Mouse (Mus musculus): ENCODE measurements around the gene Atp6v1a.

DNA sequence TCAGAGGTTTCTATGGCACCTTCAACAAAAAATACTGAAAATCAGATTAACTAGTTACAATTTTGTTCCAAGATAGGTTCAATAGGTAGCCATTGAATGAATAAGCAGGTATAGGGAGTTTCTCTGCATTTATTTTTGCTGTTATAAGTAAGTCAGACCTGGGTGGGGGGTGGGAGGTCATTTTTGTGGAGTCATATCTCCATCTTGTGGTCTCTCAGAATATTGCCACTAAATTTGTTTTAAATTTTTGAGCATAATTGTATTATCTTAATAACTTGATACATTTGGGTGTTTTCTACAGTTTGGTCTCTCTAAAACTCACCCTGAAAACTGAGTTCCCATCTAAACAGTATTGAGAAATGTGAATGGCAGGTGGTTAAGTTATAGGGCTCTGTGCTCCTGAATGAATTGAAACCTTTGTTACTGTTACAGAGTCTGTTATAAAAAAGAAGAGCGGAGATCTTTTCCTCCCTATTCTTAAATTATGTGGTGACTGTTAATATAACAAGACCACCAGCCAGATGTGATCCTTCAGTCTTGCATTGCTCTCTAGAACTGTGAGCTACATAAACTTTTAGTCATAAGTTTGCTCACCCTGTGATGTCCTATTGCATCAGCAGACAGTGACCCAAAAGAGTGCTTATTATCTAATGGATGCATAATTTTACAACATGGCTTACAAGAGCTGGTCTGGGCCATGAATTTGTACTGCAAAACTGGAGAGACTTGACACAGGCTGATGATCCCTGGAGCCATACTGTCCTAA is 9.7 kb upstream of the Atp6v1a start:
- TF ChIP-seq CTCF (IDR thresholded peaks at IDR 0.05) (peak; percentile 52), EP300 (IDR thresholded peaks at IDR 0.05) (no peak)
